Mouse (Mus musculus): ENCODE measurements at regions not wholly inside any gene's neighbourhood (a gene's known extent, or its start where the extent isn't known, plus 50 kb on each side); places are given as distances from the start of the nearest gene placed in this dataset.

- Histone ChIP-seq H3K4me1 (ENCODE audit: control insufficient read depth, insufficient read depth, low read length) (peaks cover 4% of the 10 kb centered on the region; the same call in 1 of the 2 replicates), H3K9me3 (ENCODE audit: control insufficient read depth, low read length) (no peaks in the 10 kb centered on the region), H3K27me3 (ENCODE audit: control insufficient read depth, insufficient read depth, low read length) (no peaks in the 10 kb centered on the region), H3K36me3 (ENCODE audit: control insufficient read depth, insufficient read depth, low read length) (no peaks in the 10 kb centered on the region), H3K4me2 (ENCODE audit: low read depth, low read length) (no peak overlapping the region), H3K9ac (replicated peaks; ENCODE audit: low read depth, low read length) (no peak overlapping the region), H3K4me3 (ENCODE audit: low read depth, low read length) (no peak overlapping the region), H3K27ac (ENCODE audit: low read depth, low read length) (no peak overlapping the region)
- WGBS, result 49% methylated on average over 19 of the region's 19 CpGs
- ATAC-seq (ENCODE audit: low read depth), result no peak; the same call in 1 of the 2 replicates
These were observed 225.5 kb upstream of the Pabpc6 start for GRCm38 (mm10) chr17:9894828-9895685.

DNA sequence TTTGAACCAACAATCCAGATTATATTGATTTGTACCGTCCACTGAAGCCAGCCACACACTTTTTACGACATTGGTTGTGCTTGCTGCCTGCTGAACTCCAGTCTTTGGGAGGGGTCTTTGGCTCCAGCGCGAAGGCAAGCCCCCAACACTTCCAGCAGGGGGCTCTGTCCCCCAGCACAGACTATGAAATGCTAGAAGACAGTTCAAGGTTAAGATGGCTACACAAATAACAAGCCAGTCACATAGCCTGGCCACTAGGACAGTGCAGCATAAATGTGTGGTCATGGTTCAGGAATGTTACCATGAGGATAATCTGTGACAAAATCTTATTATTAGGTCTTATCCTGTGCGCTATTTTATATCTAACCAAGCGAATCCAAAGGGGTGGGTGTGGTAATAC, 224.4 kb upstream of the Pabpc6 start:
- Histone ChIP-seq H3K4me3 (ENCODE audit: low read depth, low read length) (no peak overlapping the region), H3K27ac (ENCODE audit: low read depth, low read length) (no peak overlapping the region), H3K4me2 (ENCODE audit: low read depth, low read length) (no peak overlapping the region), H3K9ac (replicated peaks; ENCODE audit: low read depth, low read length) (no peak overlapping the region), H3K27me3 (ENCODE audit: control insufficient read depth, insufficient read depth, low read length) (no peaks in the 10 kb centered on the region), H3K9me3 (ENCODE audit: control insufficient read depth, low read length) (no peaks in the 10 kb centered on the region), H3K4me1 (ENCODE audit: control insufficient read depth, insufficient read depth, low read length) (peaks cover 4% of the 10 kb centered on the region; the same call in 1 of the 2 replicates), H3K36me3 (ENCODE audit: control insufficient read depth, insufficient read depth, low read length) (no peaks in the 10 kb centered on the region)
- 44% methylated on average over 6 of the region's 6 CpGs for WGBS
- no peak; the same call in 1 of the 2 replicates for ATAC-seq (ENCODE audit: low read depth)

GRCm38 (mm10) chr17:9892776-9893175, 223.3 kb upstream of the Pabpc6 start:
- no peaks in the 10 kb centered on the region for H3K9me3 ChIP-seq (ENCODE audit: control insufficient read depth, low read length)
- H3K27me3 ChIP-seq (ENCODE audit: control insufficient read depth, insufficient read depth, low read length), result no peaks in the 10 kb centered on the region
- 26% methylated on average over 5 of the region's 5 CpGs for WGBS
- H3K9ac ChIP-seq (replicated peaks; ENCODE audit: low read depth, low read length), result no peak overlapping the region
- H3K27ac ChIP-seq (ENCODE audit: low read depth, low read length), result no peak overlapping the region
- H3K4me2 ChIP-seq (ENCODE audit: low read depth, low read length), result no peak overlapping the region
- no peak for ATAC-seq (ENCODE audit: low read depth)
- peaks cover 12% of the 10 kb centered on the region; the same call in 1 of the 2 replicates for H3K4me1 ChIP-seq (ENCODE audit: control insufficient read depth, insufficient read depth, low read length)
- H3K36me3 ChIP-seq (ENCODE audit: control insufficient read depth, insufficient read depth, low read length), result no peaks in the 10 kb centered on the region
- no peak overlapping the region for H3K4me3 ChIP-seq (ENCODE audit: low read depth, low read length)

DNA sequence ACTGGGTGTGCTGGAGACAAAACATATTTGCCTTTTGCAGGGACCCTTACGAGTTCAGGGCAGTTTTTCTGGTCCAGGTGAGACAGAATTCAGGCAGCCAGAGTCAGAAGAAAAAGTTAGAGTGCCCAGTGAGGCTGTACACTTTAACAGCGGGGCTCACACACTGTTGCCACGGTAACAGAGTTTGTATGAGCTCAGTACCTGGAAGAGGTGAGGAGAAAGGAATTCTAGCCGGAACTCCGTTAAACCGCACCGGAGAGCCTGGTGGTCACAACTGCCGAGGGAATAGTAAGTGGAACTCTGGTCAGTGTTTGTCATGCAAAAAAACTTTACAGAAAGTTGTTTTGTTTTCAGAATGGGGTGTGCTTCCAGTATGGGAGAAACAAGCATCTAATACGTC, 222.6 kb upstream of the Pabpc6 start:
- Histone ChIP-seq H3K27ac (ENCODE audit: low read depth, low read length) (no peak overlapping the region), H3K4me3 (ENCODE audit: low read depth, low read length) (no peak overlapping the region), H3K36me3 (ENCODE audit: control insufficient read depth, insufficient read depth, low read length) (no peaks in the 10 kb centered on the region), H3K4me1 (ENCODE audit: control insufficient read depth, insufficient read depth, low read length) (peaks cover 12% of the 10 kb centered on the region; the same call in 1 of the 2 replicates), H3K9me3 (ENCODE audit: control insufficient read depth, low read length) (no peaks in the 10 kb centered on the region), H3K27me3 (ENCODE audit: control insufficient read depth, insufficient read depth, low read length) (no peaks in the 10 kb centered on the region), H3K4me2 (ENCODE audit: low read depth, low read length) (no peak overlapping the region), H3K9ac (replicated peaks; ENCODE audit: low read depth, low read length) (no peak overlapping the region)
- no peak for ATAC-seq (ENCODE audit: low read depth)
- 74% methylated on average over 9 of the region's 9 CpGs for WGBS

- H3K27ac ChIP-seq (ENCODE audit: low read depth, low read length), result no peak overlapping the region
- H3K27me3 ChIP-seq (ENCODE audit: control insufficient read depth, insufficient read depth, low read length), result no peaks in the 10 kb centered on the region
- 52% methylated on average over 4 of the region's 4 CpGs for WGBS
- no peaks in the 10 kb centered on the region for H3K36me3 ChIP-seq (ENCODE audit: control insufficient read depth, insufficient read depth, low read length)
- H3K4me2 ChIP-seq (ENCODE audit: low read depth, low read length), result no peak overlapping the region
- H3K4me3 ChIP-seq (ENCODE audit: low read depth, low read length), result no peak overlapping the region
- peak; percentile 34; the same call in 1 of the 2 replicates for ATAC-seq (ENCODE audit: low read depth)
- H3K9me3 ChIP-seq (ENCODE audit: control insufficient read depth, low read length), result no peaks in the 10 kb centered on the region
- H3K4me1 ChIP-seq (ENCODE audit: control insufficient read depth, insufficient read depth, low read length), result peaks cover 16% of the 10 kb centered on the region; the same call in 1 of the 2 replicates
- no peak overlapping the region for H3K9ac ChIP-seq (replicated peaks; ENCODE audit: low read depth, low read length)
These were observed 219.0 kb upstream of the Pabpc6 start for GRCm38 (mm10) chr17:9888494-9888893.

DNA sequence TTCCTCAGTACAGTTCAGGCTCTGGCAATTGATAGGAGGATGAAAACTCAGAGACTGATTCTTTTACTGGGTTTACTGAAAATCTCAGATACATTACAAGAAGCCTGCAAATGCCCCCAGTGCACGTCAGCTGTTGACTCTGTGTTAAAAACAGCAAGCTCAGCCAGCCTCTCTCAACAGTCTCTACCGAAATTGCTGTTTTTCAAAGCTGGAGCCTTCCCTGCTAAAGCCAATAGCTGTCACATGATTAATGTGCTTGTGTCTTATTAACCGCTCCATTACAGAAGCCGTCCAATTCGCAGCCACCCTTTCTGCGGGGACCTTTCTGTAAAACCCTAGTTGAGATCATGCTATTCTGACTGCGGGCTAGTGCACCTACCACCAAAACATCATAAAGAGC, 215.6 kb upstream of the Pabpc6 start:
- peaks cover 20% of the 10 kb centered on the region; the same call in 1 of the 2 replicates for H3K4me1 ChIP-seq (ENCODE audit: control insufficient read depth, insufficient read depth, low read length)
- ATAC-seq (ENCODE audit: low read depth), result 0 out of 2 replicates have a peak, but pooled peaks have one; percentile 34
- no peak overlapping the region for H3K9ac ChIP-seq (replicated peaks; ENCODE audit: low read depth, low read length)
- H3K27ac ChIP-seq (ENCODE audit: low read depth, low read length), result 0 out of 2 replicates have a peak overlapping the region, but pooled peaks have one; percentile 44
- no peak overlapping the region for H3K4me3 ChIP-seq (ENCODE audit: low read depth, low read length)
- 16% methylated on average over 7 of the region's 7 CpGs for WGBS
- H3K9me3 ChIP-seq (ENCODE audit: control insufficient read depth, low read length), result no peaks in the 10 kb centered on the region
- no peaks in the 10 kb centered on the region for H3K36me3 ChIP-seq (ENCODE audit: control insufficient read depth, insufficient read depth, low read length)
- H3K27me3 ChIP-seq (ENCODE audit: control insufficient read depth, insufficient read depth, low read length), result no peaks in the 10 kb centered on the region
- no peak overlapping the region for H3K4me2 ChIP-seq (ENCODE audit: low read depth, low read length)

DNA sequence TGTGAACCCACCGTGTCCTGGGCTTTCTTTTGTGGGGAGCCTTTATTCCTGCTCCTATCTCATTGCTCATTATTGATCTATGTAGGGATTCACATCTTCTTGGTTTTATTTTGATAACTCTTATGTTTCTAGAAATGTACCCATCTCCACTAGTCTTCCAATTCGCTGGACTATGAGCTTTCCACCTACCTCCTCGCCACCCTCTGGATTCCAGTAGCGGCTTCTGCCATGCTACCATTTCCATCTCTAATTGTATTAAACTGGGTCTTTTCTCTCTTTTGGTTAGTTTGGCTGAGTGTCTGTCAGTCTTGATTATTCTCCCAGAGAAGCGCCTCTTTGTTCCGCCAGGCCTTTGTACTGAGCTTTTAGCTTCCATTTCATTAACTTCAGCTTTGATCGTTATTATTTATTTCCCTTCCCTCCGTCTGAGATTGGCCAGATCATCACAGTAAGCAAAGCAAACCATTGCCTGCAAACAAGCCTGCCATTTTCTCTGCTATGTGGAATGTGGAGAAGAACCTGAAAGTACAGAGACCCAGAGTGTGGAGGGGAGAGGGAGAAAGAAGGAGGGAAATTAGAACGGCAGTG, 213.2 kb upstream of the Pabpc6 start:
- Histone ChIP-seq H3K4me3 (ENCODE audit: low read depth, low read length) (no peak overlapping the region), H3K9ac (replicated peaks; ENCODE audit: low read depth, low read length) (no peak overlapping the region), H3K36me3 (ENCODE audit: control insufficient read depth, insufficient read depth, low read length) (no peaks in the 10 kb centered on the region), H3K9me3 (ENCODE audit: control insufficient read depth, low read length) (no peaks in the 10 kb centered on the region), H3K4me2 (ENCODE audit: low read depth, low read length) (no peak overlapping the region), H3K27ac (ENCODE audit: low read depth, low read length) (no peak overlapping the region), H3K4me1 (ENCODE audit: control insufficient read depth, insufficient read depth, low read length) (peaks cover 12% of the 10 kb centered on the region; the same call in 1 of the 2 replicates), H3K27me3 (ENCODE audit: control insufficient read depth, insufficient read depth, low read length) (no peaks in the 10 kb centered on the region)
- no peak for ATAC-seq (ENCODE audit: low read depth)
- WGBS, result 25% methylated on average over 9 of the region's 9 CpGs

DNA sequence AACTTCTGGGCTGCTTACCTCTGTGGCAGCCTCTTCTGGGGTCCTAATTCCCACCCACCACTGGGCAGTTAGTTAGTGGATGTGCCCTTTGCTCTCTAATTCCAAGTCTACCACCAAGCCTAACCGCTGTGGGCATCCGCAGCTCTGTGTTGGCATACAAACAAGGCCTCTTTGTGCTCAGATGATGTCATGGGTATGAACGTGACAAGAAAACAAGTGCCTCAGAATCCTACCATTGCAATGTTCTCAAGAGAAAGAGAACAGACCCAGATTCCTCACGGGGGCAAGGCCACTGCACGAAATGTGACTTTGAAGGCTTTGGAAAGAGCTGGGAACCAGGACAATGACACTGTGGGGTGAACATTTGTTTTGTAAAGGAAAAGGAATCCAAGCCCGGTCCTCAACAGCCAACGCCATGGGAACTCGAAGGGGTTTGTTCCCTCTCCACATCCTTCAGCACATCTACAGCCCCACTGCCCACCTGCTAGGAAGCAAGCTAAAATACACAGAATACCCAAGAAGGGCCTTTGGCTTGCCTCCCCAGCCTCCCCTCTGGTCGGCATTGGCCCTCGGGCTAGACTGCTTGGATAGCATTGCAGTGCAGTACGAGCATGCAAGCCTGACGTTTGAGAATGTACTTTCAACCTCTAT, 210.2 kb upstream of the Pabpc6 start:
- H3K36me3 ChIP-seq (ENCODE audit: control insufficient read depth, insufficient read depth, low read length), result no peaks in the 10 kb centered on the region

More for the DNA sequence above, 210.2 kb upstream of the Pabpc6 start:
- H3K27ac ChIP-seq (ENCODE audit: low read depth, low read length), result peak overlapping the region; percentile 82
- no peaks in the 10 kb centered on the region for H3K9me3 ChIP-seq (ENCODE audit: control insufficient read depth, low read length)
- H3K4me2 ChIP-seq (ENCODE audit: low read depth, low read length), result no peak overlapping the region
- H3K4me1 ChIP-seq (ENCODE audit: control insufficient read depth, insufficient read depth, low read length), result peaks cover 4% of the 10 kb centered on the region; the same call in 1 of the 2 replicates
- WGBS, result 48% methylated on average over 12 of the region's 12 CpGs
- no peak overlapping the region for H3K4me3 ChIP-seq (ENCODE audit: low read depth, low read length)
- peak; percentile 87; the same call in 1 of the 2 replicates for ATAC-seq (ENCODE audit: low read depth)
- H3K27me3 ChIP-seq (ENCODE audit: control insufficient read depth, insufficient read depth, low read length), result no peaks in the 10 kb centered on the region
- H3K9ac ChIP-seq (replicated peaks; ENCODE audit: low read depth, low read length), result no peak overlapping the region
